Mouse (Mus musculus) embryonic facial prominence, embryonic 12.5 days (tissue): Measurements from ENCODE around the gene Mettl13. TPM values are rescaled to one million over a fixed set of nuclear protein-coding genes. Genes with fewer than 3 reads are reported as not detected.

ENCODE experiments used
- ATAC-seq: fragments of 200-750 bp; cut with Nextera tagmentation; 2 replicates; pipeline ENCODE4 v1.8.0; 2017; ENCODE audit not compliant: insufficient number of reproducible peaks, insufficient read depth, low FRiP score, low TSS enrichment
- H3K27ac ChIP-seq: fragments of 300-500 bp; sonication (generic); 2 replicates; pipeline ENCODE4 v1.5.1; 2016; ENCODE audit warnings: mild to moderate bottlenecking
- H3K27me3 ChIP-seq: fragments of 300-500 bp; sonication (generic); 2 replicates; pipeline ENCODE4 v1.6.1; 2016; ENCODE audit warnings: mild to moderate bottlenecking, moderate library complexity
- H3K36me3 ChIP-seq: fragments of 300-500 bp; sonication (generic); 2 replicates; pipeline ENCODE4 v1.6.1; 2016; ENCODE audit warnings: mild to moderate bottlenecking
- H3K4me1 ChIP-seq: fragments of 300-500 bp; sonication (generic); 2 replicates; pipeline ENCODE4 v1.6.1; 2016
- H3K4me2 ChIP-seq: fragments of 300-500 bp; sonication (generic); replicated peaks from 2 replicates; pipeline ENCODE4 v1.6.1; 2016; ENCODE audit warnings: mild to moderate bottlenecking, moderate library complexity
- H3K4me3 ChIP-seq: fragments of 300-500 bp; sonication (generic); 2 replicates; pipeline ENCODE4 v1.5.1; 2016; ENCODE audit warnings: mild to moderate bottlenecking
- H3K9ac ChIP-seq: fragments of 300-500 bp; sonication (generic); 2 replicates; pipeline ENCODE4 v1.6.1; 2016; ENCODE audit warnings: mild to moderate bottlenecking, moderate library complexity
- H3K9me3 ChIP-seq: fragments of 300-500 bp; sonication (generic); 2 replicates; pipeline ENCODE4 v1.6.1; 2016; ENCODE audit warnings: mild to moderate bottlenecking, moderate library complexity
- WGBS: fragments of 180-500 bp; shearing (Covaris S2); methylation state at CpG from one replicate; pipeline ENCODE4 v1.1.7; 2016; 5-methylcytosine and 5-hydroxymethylcytosine counted together
- polyA plus RNA-seq: library from polyadenylated mRNA; unstranded; fragments of >200 nt; fragmentation: Nextera tagmentation; extraction: Ambion mirVana; gene quantifications from 2 replicates; pipeline ENCODE4 v1.2.1, GENCODE M21; 2016

The Mettl13 gene
- polyA plus RNA-seq, 1 experiment from 2014 or later: 32.6 TPM

GRCm38 (mm10) chr1:162531584-162531983 is 16.8 kb downstream of the Mettl13 start:
- Histone ChIP-seq H3K27ac (no peak overlapping the region), H3K4me3 (no peak overlapping the region), H3K9ac (no peak overlapping the region), H3K27me3 (no peaks in the 10 kb centered on the region), H3K36me3 (peaks cover 40% of the 10 kb centered on the region), H3K4me1 (no peaks in the 10 kb centered on the region), H3K4me2 (no peak overlapping the region), H3K9me3 (0 out of 2 replicates have a peak, but pooled peaks cover 3% of the 10 kb centered on the region)
- ATAC-seq: no peak
- 62% methylated on average over 4 of the region's 4 CpGs for WGBS

GRCm38 (mm10) chr1:162530666-162531065 is 17.7 kb downstream of the Mettl13 start:
- Histone ChIP-seq H3K4me3 (no peak overlapping the region), H3K36me3 (peaks cover 30% of the 10 kb centered on the region), H3K4me1 (no peaks in the 10 kb centered on the region), H3K9me3 (0 out of 2 replicates have a peak, but pooled peaks cover 3% of the 10 kb centered on the region), H3K27ac (no peak overlapping the region), H3K4me2 (no peak overlapping the region), H3K9ac (no peak overlapping the region), H3K27me3 (no peaks in the 10 kb centered on the region)
- 52% methylated on average over 1 of the region's 1 CpGs for WGBS
- ATAC-seq: no peak

GRCm38 (mm10) chr1:162529651-162530050 is 18.7 kb downstream of the Mettl13 start:
- Histone ChIP-seq H3K4me2 (no peak overlapping the region), H3K4me3 (no peak overlapping the region), H3K9me3 (0 out of 2 replicates have a peak, but pooled peaks cover 3% of the 10 kb centered on the region), H3K36me3 (peaks cover 20% of the 10 kb centered on the region), H3K4me1 (no peaks in the 10 kb centered on the region), H3K27ac (no peak overlapping the region), H3K9ac (no peak overlapping the region), H3K27me3 (no peaks in the 10 kb centered on the region)
- 66% methylated on average over 2 of the region's 2 CpGs for whole genome bisulfite sequencing
- ATAC-seq: no peak

- H3K27me3 ChIP-seq: no peaks in the 10 kb centered on the region
- H3K9ac ChIP-seq: no peak overlapping the region
- H3K4me1 ChIP-seq: no peaks in the 10 kb centered on the region
- no peaks in the 10 kb centered on the region for H3K9me3 ChIP-seq
- H3K27ac ChIP-seq: no peak overlapping the region
- H3K4me2 ChIP-seq: no peak overlapping the region
- no peak overlapping the region for H3K4me3 ChIP-seq
- WGBS: 77% methylated on average over 1 of the region's 1 CpGs
- H3K36me3 ChIP-seq: no peaks in the 10 kb centered on the region
- no peak for ATAC-seq
These were observed 33.2 kb downstream of the Mettl13 start for GRCm38 (mm10) chr1:162515116-162515515.

GRCm38 (mm10) chr1:162510013-162510356 is 38.4 kb downstream of the Mettl13 start:
- H3K27ac ChIP-seq: no peak overlapping the region

GRCm38 (mm10) chr1:162509329-162510012 is 38.9 kb downstream of the Mettl13 start:
- H3K4me1 ChIP-seq: no peaks in the 10 kb centered on the region

More at GRCm38 (mm10) chr1:162510013-162510356, 38.4 kb downstream of the Mettl13 start:
- WGBS: 84% methylated on average over 2 of the region's 2 CpGs
- Histone ChIP-seq H3K27me3 (no peaks in the 10 kb centered on the region), H3K9me3 (no peaks in the 10 kb centered on the region), H3K4me3 (no peak overlapping the region), H3K9ac (no peak overlapping the region), H3K4me1 (no peaks in the 10 kb centered on the region), H3K4me2 (no peak overlapping the region), H3K36me3 (no peaks in the 10 kb centered on the region)
- no peak for ATAC-seq

GRCm38 (mm10) chr1:162508211-162509005 is 39.9 kb downstream of the Mettl13 start:
- Histone ChIP-seq H3K9me3 (no peaks in the 10 kb centered on the region), H3K9ac (no peak overlapping the region), H3K36me3 (no peaks in the 10 kb centered on the region), H3K27me3 (no peaks in the 10 kb centered on the region), H3K4me1 (no peaks in the 10 kb centered on the region), H3K27ac (no peak overlapping the region), H3K4me3 (no peak overlapping the region), H3K4me2 (no peak overlapping the region)
- no peak for ATAC-seq
- 80% methylated on average over 4 of the region's 4 CpGs for WGBS

More at GRCm38 (mm10) chr1:162509329-162510012, 38.9 kb downstream of the Mettl13 start:
- no peak for ATAC-seq
- Histone ChIP-seq H3K4me3 (no peak overlapping the region), H3K36me3 (no peaks in the 10 kb centered on the region), H3K9ac (no peak overlapping the region), H3K9me3 (no peaks in the 10 kb centered on the region), H3K4me2 (no peak overlapping the region), H3K27ac (no peak overlapping the region), H3K27me3 (no peaks in the 10 kb centered on the region)
- WGBS: 60% methylated on average over 12 of the region's 12 CpGs

- WGBS: 84% methylated on average over 4 of the region's 4 CpGs
- Histone ChIP-seq H3K9me3 (no peaks in the 10 kb centered on the region), H3K4me1 (no peaks in the 10 kb centered on the region), H3K36me3 (no peaks in the 10 kb centered on the region), H3K9ac (no peak overlapping the region), H3K4me3 (no peak overlapping the region), H3K27me3 (no peaks in the 10 kb centered on the region), H3K27ac (no peak overlapping the region), H3K4me2 (no peak overlapping the region)
- no peak for ATAC-seq
These were observed 41.8 kb downstream of the Mettl13 start for GRCm38 (mm10) chr1:162506516-162506915.

GRCm38 (mm10) chr1:162505649-162506048 is 42.7 kb downstream of the Mettl13 start:
- no peak for ATAC-seq
- H3K9ac ChIP-seq: no peak overlapping the region
- H3K27me3 ChIP-seq: no peaks in the 10 kb centered on the region
- H3K4me3 ChIP-seq: no peak overlapping the region
- no peak overlapping the region for H3K27ac ChIP-seq
- H3K4me1 ChIP-seq: no peaks in the 10 kb centered on the region
- H3K9me3 ChIP-seq: no peaks in the 10 kb centered on the region
- no peaks in the 10 kb centered on the region for H3K36me3 ChIP-seq
- no peak overlapping the region for H3K4me2 ChIP-seq
- WGBS: 84% methylated on average over 6 of the region's 6 CpGs

Other genes starting within 250 kb of the Mettl13 start
- 18.5 and 21.1 TPM in 2 replicates for gene Dnm3, start 70.5 kb downstream of the Mettl13 start, polyA plus RNA-seq
- 77.0 and 79.8 TPM in 2 replicates for gene Vamp4, start 22.0 kb upstream of the Mettl13 start, polyA plus RNA-seq
- gene Myoc, start 90.6 kb upstream of the Mettl13 start, polyA plus RNA-seq: not detected in 2 replicates
- gene Myocos, start 109.7 kb upstream of the Mettl13 start, polyA plus RNA-seq: not detected in 2 replicates
- 172 and 179 TPM in 2 replicates for gene Prrc2c, start 192.0 kb upstream of the Mettl13 start, polyA plus RNA-seq